Mouse (Mus musculus): ENCODE measurements around the gene Gpr27. TPM values are rescaled to one million over a fixed set of nuclear protein-coding genes. Genes with fewer than 3 reads are reported as not detected.

Gene Gpr27
- polyA plus RNA-seq, 1 experiment from 2014 or later = 3.1 TPM

GRCm38 (mm10) chr6:99663232-99663631 is 29.2 kb upstream of the Gpr27 start:
- no peak for ATAC-seq (ENCODE audit: insufficient read depth, low FRiP score, low read depth)
- H3K4me1 ChIP-seq = peaks cover 9% of the 10 kb centered on the region; the same call in 1 of the 2 replicates
- no peaks in the 10 kb centered on the region; the same call in 1 of the 2 replicates for H3K27me3 ChIP-seq (replicated peaks)
- H3K4me2 ChIP-seq = no peak overlapping the region
- H3K4me3 ChIP-seq (replicated peaks) = no peak overlapping the region
- H3K9me3 ChIP-seq = no peaks in the 10 kb centered on the region
- no peak overlapping the region for H3K27ac ChIP-seq
- no peak overlapping the region for H3K9ac ChIP-seq
- 71% methylated on average over 8 of the region's 8 CpGs for WGBS
- H3K36me3 ChIP-seq = no peaks in the 10 kb centered on the region

- peaks cover 9% of the 10 kb centered on the region; the same call in 1 of the 2 replicates for H3K4me1 ChIP-seq
- H3K9me3 ChIP-seq = no peaks in the 10 kb centered on the region
- no peaks in the 10 kb centered on the region; the same call in 1 of the 2 replicates for H3K27me3 ChIP-seq (replicated peaks)
- peak overlapping the region; percentile 61; the same call in 1 of the 2 replicates for H3K27ac ChIP-seq
- ATAC-seq (ENCODE audit: insufficient read depth, low FRiP score, low read depth) = no peak
- H3K4me2 ChIP-seq = peak overlapping the region; percentile 94
- peak overlapping the region; percentile 77 for H3K4me3 ChIP-seq (replicated peaks)
- H3K36me3 ChIP-seq = no peaks in the 10 kb centered on the region
- H3K9ac ChIP-seq = peak overlapping the region; percentile 50; the same call in 1 of the 2 replicates
- 24% methylated on average over 16 of the region's 16 CpGs for WGBS
Measured at GRCm38 (mm10) chr6:99665457-99666317, 26.8 kb upstream of the Gpr27 start.

- H3K4me1 ChIP-seq = peaks cover 9% of the 10 kb centered on the region; the same call in 1 of the 2 replicates
- peak within 1 kb of the TSS; percentile 77 for H3K4me3 ChIP-seq (replicated peaks)
- under 1% methylated on average over 67 of the region's 75 CpGs for WGBS
- H3K9ac ChIP-seq = peak within 1 kb of the TSS; percentile 50
- H3K27me3 ChIP-seq (replicated peaks) = no peaks in the 10 kb centered on the region; the same call in 1 of the 2 replicates
- ATAC-seq (ENCODE audit: insufficient read depth, low FRiP score, low read depth) = peak; percentile 78
- peak within 1 kb of the TSS; percentile 61; the same call in 1 of the 2 replicates for H3K27ac ChIP-seq
- H3K9me3 ChIP-seq = no peaks in the 10 kb centered on the region
- no peaks in the 10 kb centered on the region for H3K36me3 ChIP-seq
- H3K4me2 ChIP-seq = peak within 1 kb of the TSS; percentile 94
Measured at GRCm38 (mm10) chr6:99666318-99667171, 25.9 kb upstream of the Gpr27 start, which contains the start of the genes Eif4e3 and Gm20696. Eif4e3 (minus strand) TSS chr6:99666771. Gm20696 (minus strand) TSS chr6:99666797.

- Histone ChIP-seq H3K27ac (peak overlapping the region; percentile 51; the same call in 1 of the 2 replicates), H3K4me3 (replicated peaks) (peak overlapping the region; percentile 77; the same call in 1 of the 2 replicates), H3K27me3 (replicated peaks) (no peaks in the 10 kb centered on the region; the same call in 1 of the 2 replicates), H3K36me3 (no peaks in the 10 kb centered on the region), H3K9me3 (no peaks in the 10 kb centered on the region), H3K4me1 (peaks cover 9% of the 10 kb centered on the region; the same call in 1 of the 2 replicates), H3K9ac (no peak overlapping the region), H3K4me2 (peak overlapping the region; percentile 94)
- WGBS = 29% methylated on average over 8 of the region's 8 CpGs
- no peak for ATAC-seq (ENCODE audit: insufficient read depth, low FRiP score, low read depth)
Measured at GRCm38 (mm10) chr6:99667290-99667689, 25.2 kb upstream of the Gpr27 start.

- no peak overlapping the region for H3K4me3 ChIP-seq (replicated peaks)
- no peaks in the 10 kb centered on the region for H3K9me3 ChIP-seq
- no peaks in the 10 kb centered on the region for H3K36me3 ChIP-seq
- H3K9ac ChIP-seq = no peak overlapping the region
- no peak for ATAC-seq (ENCODE audit: insufficient read depth, low FRiP score, low read depth)
- H3K4me1 ChIP-seq = peaks cover 9% of the 10 kb centered on the region; the same call in 1 of the 2 replicates
- 44% methylated on average over 5 of the region's 5 CpGs for WGBS
- no peak overlapping the region for H3K4me2 ChIP-seq
- no peak overlapping the region for H3K27ac ChIP-seq
- no peaks in the 10 kb centered on the region for H3K27me3 ChIP-seq (replicated peaks)
Measured at GRCm38 (mm10) chr6:99669481-99670325, 22.8 kb upstream of the Gpr27 start.

GRCm38 (mm10) chr6:99670481-99671119 is 21.9 kb upstream of the Gpr27 start:
- no peak overlapping the region for H3K4me3 ChIP-seq (replicated peaks)
- no peak for ATAC-seq (ENCODE audit: insufficient read depth, low FRiP score, low read depth)
- peaks cover 9% of the 10 kb centered on the region; the same call in 1 of the 2 replicates for H3K4me1 ChIP-seq
- no peaks in the 10 kb centered on the region for H3K27me3 ChIP-seq (replicated peaks)
- H3K36me3 ChIP-seq = no peaks in the 10 kb centered on the region
- WGBS = 74% methylated on average over 7 of the region's 7 CpGs
- no peak overlapping the region for H3K27ac ChIP-seq
- no peaks in the 10 kb centered on the region for H3K9me3 ChIP-seq
- no peak overlapping the region for H3K9ac ChIP-seq
- H3K4me2 ChIP-seq = no peak overlapping the region

GRCm38 (mm10) chr6:99671768-99672167 is 20.7 kb upstream of the Gpr27 start:
- Histone ChIP-seq H3K4me1 (peaks cover 3% of the 10 kb centered on the region; the same call in 1 of the 2 replicates), H3K4me3 (replicated peaks) (no peak overlapping the region), H3K4me2 (no peak overlapping the region), H3K27me3 (replicated peaks) (no peaks in the 10 kb centered on the region), H3K9ac (no peak overlapping the region), H3K36me3 (no peaks in the 10 kb centered on the region), H3K27ac (no peak overlapping the region), H3K9me3 (no peaks in the 10 kb centered on the region)
- 70% methylated on average over 3 of the region's 3 CpGs for WGBS
- ATAC-seq (ENCODE audit: insufficient read depth, low FRiP score, low read depth) = no peak

DNA sequence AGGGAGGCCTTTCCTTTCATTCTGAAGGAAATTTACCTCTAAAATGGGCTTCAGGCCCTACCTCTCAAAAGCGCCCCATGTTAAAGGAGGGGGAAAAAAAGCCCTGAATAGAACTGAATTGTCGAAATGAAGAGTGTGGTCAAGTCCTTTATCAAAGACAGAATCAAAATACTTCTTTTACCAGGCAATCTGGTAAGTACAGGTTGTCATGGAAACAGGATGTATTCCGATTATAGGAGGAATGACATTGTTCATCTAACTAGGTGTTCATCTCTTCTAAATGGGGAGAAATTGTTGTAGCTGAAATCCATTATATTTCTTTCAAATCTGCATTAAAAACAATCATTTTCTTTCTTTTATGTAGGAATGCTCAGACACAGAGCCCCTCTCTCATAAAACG is 18.0 kb upstream of the Gpr27 start:
- H3K4me1 ChIP-seq = no peaks in the 10 kb centered on the region
- no peak overlapping the region for H3K27ac ChIP-seq
- 79% methylated on average over 4 of the region's 4 CpGs for WGBS
- H3K27me3 ChIP-seq (replicated peaks) = no peaks in the 10 kb centered on the region
- no peaks in the 10 kb centered on the region for H3K9me3 ChIP-seq
- no peak overlapping the region for H3K4me2 ChIP-seq
- no peak for ATAC-seq (ENCODE audit: insufficient read depth, low FRiP score, low read depth)
- H3K36me3 ChIP-seq = no peaks in the 10 kb centered on the region
- H3K9ac ChIP-seq = no peak overlapping the region
- H3K4me3 ChIP-seq (replicated peaks) = no peak overlapping the region

DNA sequence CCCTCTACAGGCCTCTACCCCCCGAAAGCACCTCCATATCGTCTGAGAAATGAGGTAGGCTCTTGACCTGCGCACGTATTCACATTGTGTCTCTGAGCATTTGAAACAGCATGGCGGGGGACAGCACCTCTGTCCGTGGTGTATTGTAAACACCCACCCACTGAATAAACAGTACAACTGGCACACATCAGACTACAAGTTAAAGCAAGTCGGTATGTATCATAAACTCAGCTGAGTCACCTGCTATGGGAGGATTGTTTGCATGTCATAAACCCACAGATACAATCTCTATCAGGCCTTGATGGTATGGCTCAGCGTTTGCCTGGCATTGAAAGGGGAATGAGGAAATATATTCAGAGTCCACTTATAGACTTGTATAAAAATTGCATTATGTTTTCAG is 15.2 kb upstream of the Gpr27 start:
- Histone ChIP-seq H3K4me2 (no peak overlapping the region), H3K9ac (no peak overlapping the region), H3K4me1 (no peaks in the 10 kb centered on the region), H3K27me3 (replicated peaks) (no peaks in the 10 kb centered on the region), H3K36me3 (no peaks in the 10 kb centered on the region), H3K9me3 (no peaks in the 10 kb centered on the region), H3K4me3 (replicated peaks) (no peak overlapping the region), H3K27ac (no peak overlapping the region)
- WGBS = 60% methylated on average over 8 of the region's 8 CpGs
- no peak for ATAC-seq (ENCODE audit: insufficient read depth, low FRiP score, low read depth)

DNA sequence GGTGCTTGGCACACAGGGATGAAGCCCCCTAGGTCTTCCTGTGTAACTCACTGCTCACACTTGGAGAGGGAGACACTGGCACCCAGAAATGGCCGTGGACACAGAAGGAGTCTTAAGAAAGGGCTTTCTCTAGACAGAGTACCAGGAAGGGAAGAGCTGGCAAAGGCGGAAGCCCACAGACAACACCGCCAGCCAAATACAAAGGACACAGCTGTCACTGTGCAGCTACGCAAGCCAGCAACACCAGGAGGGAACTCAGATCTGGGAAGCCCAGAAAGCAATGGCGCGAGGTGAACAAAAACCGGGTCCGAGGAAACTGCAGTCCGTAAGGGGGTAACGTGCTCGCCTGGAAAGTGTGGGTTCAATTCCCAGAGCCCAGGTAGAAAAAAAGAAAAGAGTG is 14.4 kb upstream of the Gpr27 start:
- Histone ChIP-seq H3K36me3 (no peaks in the 10 kb centered on the region), H3K27ac (no peak overlapping the region), H3K9me3 (no peaks in the 10 kb centered on the region), H3K9ac (no peak overlapping the region), H3K4me2 (no peak overlapping the region), H3K4me1 (no peaks in the 10 kb centered on the region), H3K27me3 (replicated peaks) (no peaks in the 10 kb centered on the region), H3K4me3 (replicated peaks) (no peak overlapping the region)
- 82% methylated on average over 11 of the region's 11 CpGs for WGBS
- ATAC-seq (ENCODE audit: insufficient read depth, low FRiP score, low read depth) = no peak
